Mouse (Mus musculus): Measurements from ENCODE around the gene Apbb2.

The Apbb2 gene

DNA sequence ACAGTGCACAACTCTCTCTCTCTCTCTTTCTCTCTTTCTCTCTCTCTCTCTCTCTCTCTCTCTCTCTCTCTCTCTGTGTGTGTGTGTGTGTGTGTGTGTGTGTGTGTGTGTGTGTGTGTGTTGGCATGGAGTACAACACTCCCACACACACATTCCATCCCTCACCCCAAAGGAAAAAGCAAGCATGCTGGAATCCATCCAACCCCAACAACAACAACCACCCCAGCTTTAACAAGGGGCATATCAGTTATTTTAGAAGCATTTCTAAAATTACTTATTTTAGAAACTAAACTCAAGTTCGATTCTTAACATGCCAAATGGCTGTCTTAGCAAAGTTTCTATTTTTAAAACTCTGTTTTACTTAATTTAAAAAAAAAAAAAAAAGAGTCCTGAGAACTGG, 68.9 kb downstream of the Apbb2 start:
- peak; percentile 77 for DNase-seq (ENCODE audit: low read depth)

DNA sequence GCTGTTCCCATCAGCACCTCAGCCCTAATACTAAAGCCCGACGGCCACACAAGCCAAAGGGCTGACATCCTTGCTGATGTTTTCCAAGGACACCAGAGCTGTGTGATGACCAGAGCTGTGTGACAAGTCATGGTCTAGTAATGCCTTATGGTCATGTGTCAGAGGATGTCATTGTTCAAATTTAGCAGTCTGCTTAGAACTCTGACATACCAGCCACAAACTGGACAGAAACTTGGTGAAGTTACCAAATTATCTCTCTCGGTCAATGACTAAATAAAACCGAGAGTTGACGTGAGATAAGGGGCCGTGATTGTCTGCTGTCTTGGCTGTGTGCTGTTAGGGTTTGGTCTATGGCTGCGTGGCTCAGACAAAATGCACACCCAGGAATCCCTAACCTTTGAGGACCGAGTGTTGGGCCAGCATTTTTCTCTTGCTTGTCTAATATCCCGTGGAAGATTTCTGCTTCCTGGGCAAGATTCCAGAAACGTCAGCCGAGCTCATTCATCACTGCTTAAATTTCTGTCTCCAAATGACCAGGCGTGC, 71.5 kb downstream of the Apbb2 start:
- peak; percentile 92 for DNase-seq (ENCODE audit: low read depth)

DNA sequence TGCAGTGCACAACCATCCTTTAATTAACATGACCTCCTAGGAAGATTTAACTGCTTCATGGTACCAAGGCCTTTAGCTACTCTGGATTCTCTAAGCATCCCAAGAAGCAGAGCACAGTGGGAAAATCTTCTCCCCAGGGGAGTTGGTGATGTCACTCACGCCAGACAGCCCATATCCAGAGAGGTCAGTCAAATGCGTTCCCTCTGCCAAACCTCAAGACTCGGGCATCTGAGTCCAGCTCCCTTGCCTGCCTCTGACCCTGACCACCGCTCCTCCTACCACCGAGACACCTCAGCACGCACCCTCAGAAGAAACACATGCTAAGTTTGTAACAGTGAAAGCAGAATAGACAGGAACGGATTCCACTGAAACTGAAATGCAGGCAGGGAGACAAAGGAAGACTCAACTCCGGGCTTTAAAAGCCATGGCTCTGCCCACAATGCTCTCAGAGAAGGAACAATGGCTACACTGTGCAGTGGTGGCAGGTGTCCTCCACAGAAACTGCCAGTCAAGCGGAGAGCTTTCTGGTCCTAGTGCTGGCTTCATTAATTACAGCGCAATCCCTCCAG, 72.9 kb downstream of the Apbb2 start:
- DNase-seq (ENCODE audit: low read depth): peak; percentile 76

DNA sequence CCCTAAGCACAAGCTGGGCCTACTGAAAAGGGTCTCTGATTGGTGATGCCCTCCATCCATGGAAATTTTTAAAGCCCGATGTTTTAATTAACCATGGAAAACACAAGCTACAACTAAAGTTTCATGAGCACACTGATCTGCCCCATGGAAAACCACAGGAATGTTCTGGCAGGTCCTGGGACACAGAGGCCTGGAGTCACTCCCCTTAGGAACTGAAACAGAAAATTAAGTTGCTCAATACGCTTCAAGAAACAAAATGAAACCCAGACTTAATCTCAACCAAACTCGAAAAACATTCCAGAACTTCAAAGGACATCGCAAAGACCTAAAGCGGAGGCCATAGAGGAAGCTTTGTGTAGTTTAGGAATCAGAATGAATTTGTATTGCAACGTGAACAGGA, 74.8 kb downstream of the Apbb2 start:
- peak; percentile 85 for DNase-seq (ENCODE audit: low read depth)

DNA sequence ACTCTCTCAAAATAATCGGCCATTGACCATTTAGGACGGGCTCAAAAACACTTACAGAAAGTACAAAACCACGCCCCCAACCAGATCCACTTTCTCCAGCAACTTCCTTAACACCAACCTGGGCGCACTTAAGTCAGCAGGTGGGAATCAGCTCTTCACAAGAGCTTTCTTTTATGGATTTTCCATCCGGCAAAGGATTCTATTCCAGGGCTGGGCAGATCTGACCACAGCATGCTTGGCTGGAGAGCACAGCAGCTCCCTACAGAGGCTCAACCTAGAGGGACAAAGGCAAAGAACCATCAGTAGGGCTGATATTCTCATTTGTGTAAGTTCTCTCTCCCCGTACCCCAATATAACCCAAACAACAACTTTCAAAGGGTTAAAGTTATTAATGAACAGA, 75.2 kb downstream of the Apbb2 start:
- no peak for DNase-seq (ENCODE audit: low read depth)

DNA sequence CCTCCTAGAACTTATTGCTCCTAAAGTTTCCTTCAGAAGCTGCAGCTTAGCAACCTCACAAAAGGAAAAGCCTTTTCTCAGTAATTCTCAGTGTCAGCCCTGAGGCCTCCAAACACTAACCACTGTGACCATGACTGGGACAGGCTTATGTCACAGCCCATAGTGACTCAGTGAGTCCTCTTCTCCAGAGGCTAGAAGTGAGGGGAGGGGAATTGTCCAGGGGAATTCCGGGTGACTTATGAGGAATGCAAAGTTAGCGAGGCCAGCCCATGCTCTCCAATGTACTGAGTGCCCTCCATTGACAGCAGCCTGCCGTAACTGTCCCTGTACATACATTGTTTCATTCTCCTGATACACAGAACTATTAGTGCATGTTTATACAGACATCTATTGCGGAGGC, 76.1 kb downstream of the Apbb2 start:
- peak; percentile 48 for DNase-seq (ENCODE audit: low read depth)

DNA sequence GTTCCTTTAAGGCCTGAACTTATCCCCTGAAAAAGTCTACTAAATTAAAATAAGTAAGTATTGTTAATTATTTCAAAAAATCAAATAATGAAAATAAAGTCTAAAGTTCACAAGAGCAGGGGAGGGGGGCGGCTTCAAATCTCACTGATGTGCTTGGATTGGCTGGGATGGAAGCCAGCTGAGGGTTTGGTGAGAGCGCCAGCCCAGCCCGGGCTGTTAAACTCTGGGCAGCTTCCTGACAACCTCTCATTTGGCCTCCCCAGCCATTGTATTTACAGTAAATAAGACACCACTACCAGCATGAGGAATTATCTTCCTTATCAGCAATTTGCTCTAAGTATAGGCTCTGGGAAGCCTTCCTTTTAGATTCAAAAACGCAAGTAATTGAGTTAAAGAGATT, 77.2 kb downstream of the Apbb2 start:
- DNase-seq (ENCODE audit: low read depth): no peak

DNA sequence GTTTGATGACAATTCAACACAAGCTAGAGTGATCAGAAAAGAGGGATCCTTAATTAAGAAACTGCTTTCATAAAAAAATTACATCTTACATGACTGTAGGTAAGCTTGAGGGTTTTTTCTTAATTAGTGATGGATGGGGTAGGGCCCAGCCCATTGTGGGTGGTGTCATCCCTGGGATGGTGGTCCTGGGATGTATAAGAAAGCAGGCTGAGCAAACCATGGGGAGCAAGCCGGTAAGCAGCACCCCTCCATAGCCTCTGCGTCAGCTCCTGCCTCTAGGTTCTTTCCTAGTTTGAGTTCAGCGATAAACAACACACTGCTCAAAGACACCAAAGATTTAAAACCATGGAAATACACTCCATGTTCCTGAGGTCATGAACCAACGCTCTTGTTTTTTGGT, 78.3 kb downstream of the Apbb2 start:
- no peak for DNase-seq (ENCODE audit: low read depth)

DNA sequence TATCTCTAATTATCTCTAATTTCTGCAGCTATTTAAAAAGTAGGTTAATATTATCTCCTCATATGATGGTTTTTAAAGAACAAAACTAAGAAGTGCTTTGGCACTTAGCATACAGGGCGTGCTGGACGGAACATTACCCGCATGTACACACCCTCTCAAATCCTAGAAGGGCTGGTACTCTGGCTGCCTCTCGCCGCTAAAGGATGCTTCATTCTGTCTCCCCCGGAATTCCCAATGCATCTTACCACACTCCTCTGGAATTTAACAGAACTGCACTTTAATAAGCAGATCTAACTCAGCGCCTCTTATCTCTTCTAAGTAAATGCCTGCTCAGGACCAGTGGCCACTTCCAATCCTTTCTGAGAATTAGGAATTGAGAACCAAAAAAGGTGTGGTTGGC, 80.8 kb downstream of the Apbb2 start:
- DNase-seq (ENCODE audit: low read depth): no peak

DNA sequence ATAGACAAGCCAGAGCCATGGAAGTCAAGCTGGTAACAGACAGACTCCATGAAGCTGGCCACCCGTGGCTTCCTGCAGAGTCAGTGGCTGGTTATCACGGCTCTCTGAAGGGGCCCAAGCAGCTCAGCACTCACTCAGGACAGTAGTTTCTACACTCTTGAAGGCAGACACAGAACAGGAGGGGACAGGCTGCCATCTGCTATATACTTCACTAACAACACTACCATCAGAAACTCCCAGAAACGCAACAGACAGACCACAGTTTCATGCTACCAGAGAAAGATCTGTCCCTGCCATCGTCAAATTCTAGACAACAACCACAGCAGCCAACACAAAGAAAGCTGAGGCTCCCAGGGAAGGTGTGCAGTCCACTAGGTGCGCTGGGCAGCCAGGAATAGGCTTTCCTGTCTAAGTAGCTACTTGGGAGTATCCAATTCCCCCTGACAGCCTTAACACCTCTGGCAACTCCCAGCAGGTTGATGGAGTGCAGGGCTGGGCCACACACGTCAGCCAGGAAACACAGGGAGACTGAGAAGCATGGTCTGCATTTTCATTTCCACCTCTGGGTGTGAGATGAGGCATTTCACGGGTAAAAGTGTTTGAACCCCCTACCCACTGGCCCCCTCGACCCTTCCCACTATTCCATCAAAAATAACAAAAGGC, 81.8 kb downstream of the Apbb2 start:
- no peak for DNase-seq (ENCODE audit: low read depth)

DNA sequence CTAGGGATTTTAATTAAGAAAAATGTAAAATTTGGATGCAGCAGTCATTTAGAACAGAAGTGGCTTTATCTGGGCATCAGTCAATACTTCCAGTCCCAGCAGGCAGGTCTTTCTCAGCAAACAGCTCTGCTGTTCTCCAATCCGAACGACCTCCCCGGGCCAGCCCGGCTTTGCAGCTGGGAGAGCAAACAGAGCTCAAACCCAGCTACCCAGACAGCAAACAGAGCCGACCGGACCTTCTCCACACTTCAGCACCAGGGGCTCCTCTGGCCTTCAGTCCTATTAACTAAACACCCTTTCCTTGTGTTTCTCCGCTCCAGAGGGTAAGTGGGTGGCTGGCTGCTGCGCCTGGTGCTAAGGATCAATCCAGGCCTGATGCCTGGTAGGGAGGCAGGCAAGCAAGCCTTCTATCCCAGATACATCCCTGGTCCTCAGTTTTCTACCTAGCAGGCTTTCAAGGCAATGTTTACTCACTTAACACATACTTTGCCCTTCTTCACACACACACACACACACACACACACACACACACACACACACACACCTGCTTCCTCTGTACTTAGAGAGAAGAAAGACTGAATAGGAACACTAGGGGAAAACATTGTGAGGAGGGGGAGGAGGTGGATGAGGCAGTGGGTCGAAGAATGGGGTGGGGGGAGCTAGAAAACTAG, 82.9 kb downstream of the Apbb2 start:
- no peak for DNase-seq (ENCODE audit: low read depth)

DNA sequence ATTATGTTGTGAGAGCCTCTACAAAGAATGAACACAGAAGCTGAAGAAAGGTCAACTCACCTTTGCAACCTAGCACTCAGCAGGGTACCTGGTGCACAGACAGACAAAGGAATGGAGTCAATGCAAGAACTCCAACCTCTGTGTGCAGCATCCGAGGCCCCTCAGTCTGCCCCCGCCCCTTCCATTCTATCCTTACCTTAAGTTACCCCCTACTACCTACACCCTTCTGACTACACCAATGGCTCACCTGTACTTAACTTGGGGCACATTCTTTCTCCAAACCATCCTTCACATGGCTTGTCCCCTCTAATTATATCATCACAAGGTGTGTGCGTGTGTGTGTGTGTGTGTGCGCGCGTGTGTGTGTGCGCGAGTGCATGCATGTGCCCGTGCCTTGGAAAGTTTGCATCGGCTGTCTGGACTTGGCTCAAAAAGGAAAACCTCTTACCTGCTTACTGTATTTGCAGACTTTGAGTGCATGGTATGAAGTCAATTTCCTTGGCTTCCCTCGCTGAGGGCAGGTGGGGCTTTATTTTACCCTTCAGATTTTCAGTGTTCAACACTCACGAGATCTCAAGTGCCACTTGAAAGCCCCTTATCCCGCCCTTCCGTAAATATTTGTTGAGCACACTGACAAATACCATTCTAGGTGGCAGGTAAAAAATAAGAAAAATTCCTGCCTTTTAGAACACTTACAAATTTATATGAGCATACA, 84.7 kb downstream of the Apbb2 start:
- no peak for DNase-seq (ENCODE audit: low read depth)

DNA sequence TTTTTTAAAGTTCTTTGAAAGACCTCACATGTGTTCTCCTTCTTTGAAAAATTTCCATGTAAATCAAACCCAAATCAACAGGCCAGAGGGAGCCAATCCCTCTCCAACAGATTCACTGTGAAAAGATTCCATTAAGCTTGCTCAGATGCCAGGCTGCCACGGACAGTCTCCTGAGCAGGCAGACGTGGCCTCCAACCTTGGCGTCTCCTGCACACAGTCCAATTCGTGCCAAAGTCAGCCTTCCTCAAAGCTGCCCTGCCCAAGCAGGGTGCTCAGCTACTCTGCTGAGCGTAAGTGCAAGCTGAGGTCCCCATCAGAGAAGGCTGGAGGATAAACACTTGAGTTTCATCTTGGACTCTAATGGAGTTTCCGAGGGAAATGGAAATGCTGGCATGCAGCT, 85.8 kb downstream of the Apbb2 start:
- peak; percentile 81 for DNase-seq (ENCODE audit: low read depth)

DNA sequence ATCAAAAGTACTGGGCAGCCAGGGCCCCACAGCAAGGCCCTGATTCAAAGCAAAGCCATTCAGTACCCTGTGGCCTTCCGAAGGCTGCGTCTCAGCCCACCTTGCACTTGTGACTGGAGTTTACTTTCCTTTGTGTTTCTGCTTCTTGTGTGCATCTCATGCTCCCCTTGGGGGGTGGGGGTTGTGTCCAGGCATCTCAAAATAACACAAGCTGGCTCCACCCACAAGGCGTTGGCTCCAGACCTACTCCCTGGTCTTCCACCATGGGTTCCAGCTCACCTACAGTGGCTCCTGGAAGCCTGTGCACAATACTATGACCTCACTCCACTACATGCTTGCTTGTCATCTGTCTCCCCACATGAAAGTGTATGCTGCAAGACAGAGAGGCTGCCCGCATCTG, 88.2 kb downstream of the Apbb2 start:
- DNase-seq (ENCODE audit: low read depth): no peak

DNA sequence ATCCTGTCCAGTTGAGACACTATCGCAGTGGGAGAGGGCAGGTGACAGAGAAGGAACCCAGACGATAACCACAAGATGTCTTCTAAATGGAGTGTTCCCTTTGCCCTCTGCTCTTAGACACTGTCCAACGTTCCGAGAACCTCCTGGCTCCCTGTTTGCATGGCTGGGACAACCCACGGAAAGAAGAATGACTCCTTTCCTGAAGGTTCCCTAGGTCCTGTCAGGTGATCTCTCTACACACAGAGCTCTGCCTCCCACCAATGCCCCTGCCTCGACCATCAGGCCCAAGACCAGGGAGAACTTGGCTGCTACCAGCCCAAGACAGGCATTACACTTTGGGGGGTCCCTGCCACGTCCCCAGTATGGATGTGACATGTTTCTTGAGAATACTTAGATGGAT, 89.0 kb downstream of the Apbb2 start:
- no peak for DNase-seq (ENCODE audit: low read depth)

DNA sequence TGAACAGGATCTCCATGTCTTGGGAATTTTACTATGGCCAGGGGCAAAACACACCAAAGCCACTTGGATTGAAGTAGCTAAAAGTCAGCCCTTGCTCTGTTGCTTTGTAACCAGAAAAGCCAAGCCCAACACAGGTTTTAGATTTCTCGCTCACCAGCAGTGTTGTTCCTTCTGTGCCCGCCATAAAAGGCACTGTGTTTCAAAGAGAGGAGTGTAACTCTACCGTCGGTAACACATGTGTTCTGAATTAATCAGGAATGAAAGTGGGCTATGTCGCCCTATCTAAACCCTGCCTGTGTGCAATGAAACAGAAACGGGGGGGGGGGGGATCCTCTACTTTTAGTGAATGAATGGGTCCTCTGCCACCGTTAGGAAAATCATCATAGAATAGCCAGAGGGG, 90.0 kb downstream of the Apbb2 start:
- peak; percentile 61 for DNase-seq (ENCODE audit: low read depth)

DNA sequence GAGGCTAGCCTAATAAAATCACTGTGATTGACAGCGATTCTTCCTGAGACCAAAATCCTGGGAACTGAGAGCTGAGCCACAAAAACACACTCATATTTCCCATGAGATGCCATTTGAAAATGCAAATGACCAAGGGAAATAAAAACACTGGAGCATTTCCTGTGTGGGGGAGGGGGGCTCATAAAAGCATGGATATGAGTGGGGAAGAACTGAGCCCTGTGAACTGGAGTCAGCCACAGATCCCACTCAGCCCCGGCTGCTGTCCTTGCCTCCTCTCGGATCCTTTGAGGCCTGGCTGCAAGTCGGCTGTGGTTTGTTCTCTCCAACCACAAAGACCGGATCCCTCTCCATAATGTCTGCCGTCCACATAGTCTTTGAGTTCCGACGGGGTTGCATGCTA, 91.5 kb downstream of the Apbb2 start:
- no peak for DNase-seq (ENCODE audit: low read depth)

DNA sequence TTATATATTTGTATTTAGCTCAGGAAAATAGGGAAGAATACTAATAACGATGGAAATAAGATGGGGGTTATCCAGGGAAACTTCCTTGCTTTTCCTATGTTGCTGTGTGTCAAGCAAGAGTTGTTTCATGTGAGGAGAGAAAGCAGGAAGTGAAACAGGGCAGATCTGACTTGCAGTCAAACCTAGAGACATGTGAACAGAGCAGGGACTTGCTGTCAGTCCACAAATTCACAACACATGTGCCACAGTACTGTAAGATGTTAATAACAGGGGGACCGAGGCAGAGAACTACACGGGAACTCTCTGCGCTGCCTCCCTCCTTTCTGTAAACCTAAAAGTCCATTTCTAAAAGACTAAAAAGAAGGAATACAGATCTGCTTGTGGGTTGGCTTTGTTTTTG, 93.6 kb downstream of the Apbb2 start:
- no peak for DNase-seq (ENCODE audit: low read depth)

DNA sequence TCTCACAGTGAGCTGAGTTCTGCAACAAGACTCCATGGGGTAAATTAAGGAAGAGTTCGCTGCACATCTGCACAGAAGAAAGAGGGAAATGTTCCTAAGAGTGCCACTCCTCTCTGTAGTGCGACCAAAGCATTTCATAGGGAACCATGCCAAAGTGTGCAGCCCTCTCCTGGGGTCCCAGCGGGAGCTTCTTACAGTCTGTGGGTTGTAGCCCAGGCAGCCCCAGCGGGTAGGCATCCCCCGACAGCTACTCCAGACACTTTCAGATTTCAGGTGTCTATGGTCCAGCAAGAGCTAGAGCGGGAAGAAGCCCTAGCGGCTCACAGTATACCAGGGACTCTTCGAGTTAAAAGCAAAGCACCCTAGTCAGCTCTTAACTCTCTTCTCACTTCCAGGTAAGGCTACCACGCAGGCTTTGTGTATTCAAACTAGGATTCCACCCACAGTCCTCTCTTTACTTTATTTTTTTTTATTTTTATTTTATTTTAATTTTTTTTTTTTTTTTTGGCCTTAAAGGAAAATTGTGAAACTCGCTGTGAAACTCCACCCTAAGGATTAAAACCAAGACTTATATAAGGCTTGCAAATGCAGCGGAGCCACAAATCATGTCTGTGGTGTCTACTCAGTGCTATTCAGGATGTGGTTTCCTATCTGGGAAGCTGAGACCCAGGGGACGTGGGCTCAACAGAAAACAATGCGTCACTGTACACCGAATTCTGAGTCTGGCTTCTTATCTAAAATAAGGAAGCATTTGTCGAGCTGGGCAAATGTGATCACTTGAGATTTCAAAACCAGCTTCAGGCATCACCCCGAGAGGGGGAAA, 94.7 kb downstream of the Apbb2 start:
- peak; percentile 92 for DNase-seq (ENCODE audit: low read depth)

DNA sequence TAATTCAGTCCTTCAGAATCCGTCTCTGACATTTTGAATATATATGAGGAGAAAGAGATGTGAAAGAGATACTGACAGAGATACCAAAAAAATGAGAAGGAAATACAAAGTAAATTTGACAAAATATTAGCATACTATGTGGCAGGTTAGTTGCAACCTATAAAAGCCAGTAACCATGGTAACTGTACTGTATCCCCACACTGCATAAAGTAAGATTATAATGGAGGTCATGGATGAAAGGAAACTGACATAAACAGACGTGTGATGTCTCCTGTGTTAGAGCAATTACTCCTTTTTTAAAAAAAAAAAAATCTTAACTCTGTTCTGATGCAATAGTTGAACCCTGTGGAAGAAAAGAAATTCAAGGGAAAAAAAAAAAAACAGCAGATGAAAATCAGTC, 97.3 kb downstream of the Apbb2 start:
- DNase-seq (ENCODE audit: low read depth): no peak

DNA sequence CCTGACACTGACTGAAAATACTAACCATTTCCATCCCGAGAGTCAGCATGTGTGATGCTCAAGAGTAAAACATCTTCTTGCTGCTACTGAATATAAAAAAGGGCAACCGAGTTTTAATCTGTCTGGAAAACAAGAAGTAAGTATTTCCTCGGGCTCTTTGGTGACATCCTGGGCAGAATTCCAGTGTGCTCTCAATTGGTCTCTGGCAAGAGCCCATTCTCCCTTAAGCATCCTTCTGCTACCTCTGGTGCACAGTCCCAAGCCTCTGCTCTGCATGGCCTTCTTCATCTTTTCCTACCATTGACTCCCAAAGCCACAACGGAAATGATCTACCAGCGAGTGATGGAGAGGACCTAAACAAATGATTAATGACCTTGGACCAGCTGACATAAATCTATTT, 99.1 kb downstream of the Apbb2 start:
- peak; percentile 37 for DNase-seq (ENCODE audit: low read depth)

DNA sequence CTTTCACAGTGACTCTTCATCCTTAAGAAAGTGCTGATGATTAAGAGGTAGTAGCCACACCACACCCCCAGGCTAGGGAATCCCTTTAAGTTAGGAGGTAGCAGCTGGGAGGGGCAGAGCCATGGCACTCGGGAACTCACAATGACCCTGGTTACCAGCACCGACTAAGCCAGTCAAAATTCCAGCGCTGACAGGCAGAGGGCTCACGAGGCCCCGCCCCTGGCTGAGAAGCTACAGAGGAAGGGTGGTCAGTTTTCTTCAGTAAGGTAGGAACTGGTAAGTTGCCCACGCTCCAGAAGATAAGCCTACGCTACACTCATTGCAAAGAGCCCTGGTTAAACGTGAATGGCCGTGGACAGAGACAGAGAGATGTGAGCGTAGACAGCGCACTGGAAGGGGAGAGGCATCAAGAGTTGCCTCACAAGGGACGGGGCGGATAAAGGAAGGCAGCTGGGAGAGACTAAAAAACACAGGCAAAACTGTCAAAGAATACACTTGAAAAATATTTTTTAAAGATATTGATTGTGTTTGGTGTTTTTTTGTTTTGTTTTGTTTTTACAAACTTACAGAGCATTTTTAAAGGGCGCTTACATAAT, 100.1 kb downstream of the Apbb2 start:
- DNase-seq (ENCODE audit: low read depth): no peak
